Mouse (Mus musculus): ENCODE data around the gene Sox1. TPM values are rescaled to one million over a fixed set of nuclear protein-coding genes. Genes with fewer than 3 reads are reported as not detected.

The Sox1 gene
- polyA plus RNA-seq, 1 experiment from 2014 or later = not detected

DNA sequence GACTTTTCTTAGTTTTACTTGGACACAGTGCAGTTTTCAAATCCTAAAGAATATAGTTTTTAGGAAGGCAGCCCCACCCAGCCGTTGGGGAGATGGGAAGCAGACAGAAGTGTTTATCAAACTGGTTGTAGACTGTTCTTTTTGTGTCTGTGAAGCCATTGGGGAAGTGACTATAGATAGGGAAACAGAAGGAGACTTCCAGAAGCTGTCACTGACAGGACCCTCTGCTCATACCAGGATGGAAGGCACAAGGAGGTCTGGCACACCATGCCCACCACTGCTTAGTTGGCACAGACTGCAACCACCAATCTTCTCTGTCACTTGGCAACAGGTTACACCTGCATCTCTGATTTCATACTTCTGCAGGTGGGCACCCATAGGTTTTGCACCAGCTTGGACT, 2.3 kb upstream of the Sox1 start:
- 20% methylated on average over 1 of the region's 1 CpGs for WGBS
- Histone ChIP-seq H3K9ac (ENCODE audit: low read length) (no peak overlapping the region), H3K4me3 (ENCODE audit: low read depth, low read length) (no peak overlapping the region), H3K9me3 (ENCODE audit: control insufficient read depth, low read length) (no peaks in the 10 kb centered on the region), H3K27me3 (replicated peaks; ENCODE audit: control insufficient read depth, insufficient read depth, low read length) (peaks cover 100% of the 10 kb centered on the region), H3K4me2 (ENCODE audit: low read length) (no peak overlapping the region), H3K36me3 (ENCODE audit: control insufficient read depth, insufficient read depth, low read length) (no peaks in the 10 kb centered on the region), H3K27ac (ENCODE audit: low read depth) (no peak overlapping the region), H3K4me1 (replicated peaks; ENCODE audit: control insufficient read depth, insufficient read depth, low read length) (0 out of 2 replicates have a peak, but pooled peaks cover 7% of the 10 kb centered on the region)
- no peak for ATAC-seq (replicated peaks; ENCODE audit: low FRiP score, low TSS enrichment, low read depth)
- DNase-seq (ENCODE audit: low spot score) = peak; percentile 53

DNA sequence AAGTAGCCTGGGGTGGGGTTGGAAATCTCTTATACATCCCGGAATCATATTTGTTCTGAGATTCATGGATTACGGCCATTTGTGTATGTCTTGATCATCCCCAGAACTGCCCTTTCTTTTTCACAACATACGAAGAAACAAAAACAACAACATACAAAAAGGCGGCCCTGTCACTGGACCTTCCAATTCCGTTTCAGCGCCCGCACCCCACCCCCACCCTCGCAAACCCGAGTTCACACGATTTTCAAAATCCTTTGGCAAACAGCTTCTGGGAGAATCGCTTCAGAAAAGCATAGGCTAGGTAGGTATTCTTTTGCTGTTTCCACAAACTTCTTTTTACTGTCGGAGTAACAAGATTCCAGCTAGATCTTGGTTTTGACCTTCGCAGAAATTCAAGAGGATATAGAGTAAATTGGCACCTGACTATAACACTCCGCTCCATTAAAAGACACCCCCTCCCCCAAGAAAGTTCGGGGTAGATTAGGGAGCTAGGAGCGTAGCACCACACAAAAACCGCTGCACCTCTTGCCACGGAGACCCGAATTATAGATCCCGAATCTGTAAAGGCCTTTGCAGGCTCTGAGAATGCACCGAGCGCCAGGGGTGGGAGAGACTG, 602 bp upstream of the Sox1 start:
- H3K4me2 ChIP-seq (ENCODE audit: low read length) = peak overlapping the region; percentile 59
- WGBS = 2% methylated on average over 22 of the region's 22 CpGs
- DNase-seq (ENCODE audit: low spot score) (peak; percentile 66), ATAC-seq (replicated peaks; ENCODE audit: low FRiP score, low TSS enrichment, low read depth) (no peak)
- no peaks in the 10 kb centered on the region for H3K36me3 ChIP-seq (ENCODE audit: control insufficient read depth, insufficient read depth, low read length)
- no peaks in the 10 kb centered on the region for H3K9me3 ChIP-seq (ENCODE audit: control insufficient read depth, low read length)
- peaks cover 100% of the 10 kb centered on the region for H3K27me3 ChIP-seq (replicated peaks; ENCODE audit: control insufficient read depth, insufficient read depth, low read length)
- H3K9ac ChIP-seq (ENCODE audit: low read length) = no peak overlapping the region
- H3K4me1 ChIP-seq (replicated peaks; ENCODE audit: control insufficient read depth, insufficient read depth, low read length) = 0 out of 2 replicates have a peak, but pooled peaks cover 7% of the 10 kb centered on the region
- H3K4me3 ChIP-seq (ENCODE audit: low read depth, low read length) = peak overlapping the region; percentile 32
- no peak overlapping the region for H3K27ac ChIP-seq (ENCODE audit: low read depth)

DNA sequence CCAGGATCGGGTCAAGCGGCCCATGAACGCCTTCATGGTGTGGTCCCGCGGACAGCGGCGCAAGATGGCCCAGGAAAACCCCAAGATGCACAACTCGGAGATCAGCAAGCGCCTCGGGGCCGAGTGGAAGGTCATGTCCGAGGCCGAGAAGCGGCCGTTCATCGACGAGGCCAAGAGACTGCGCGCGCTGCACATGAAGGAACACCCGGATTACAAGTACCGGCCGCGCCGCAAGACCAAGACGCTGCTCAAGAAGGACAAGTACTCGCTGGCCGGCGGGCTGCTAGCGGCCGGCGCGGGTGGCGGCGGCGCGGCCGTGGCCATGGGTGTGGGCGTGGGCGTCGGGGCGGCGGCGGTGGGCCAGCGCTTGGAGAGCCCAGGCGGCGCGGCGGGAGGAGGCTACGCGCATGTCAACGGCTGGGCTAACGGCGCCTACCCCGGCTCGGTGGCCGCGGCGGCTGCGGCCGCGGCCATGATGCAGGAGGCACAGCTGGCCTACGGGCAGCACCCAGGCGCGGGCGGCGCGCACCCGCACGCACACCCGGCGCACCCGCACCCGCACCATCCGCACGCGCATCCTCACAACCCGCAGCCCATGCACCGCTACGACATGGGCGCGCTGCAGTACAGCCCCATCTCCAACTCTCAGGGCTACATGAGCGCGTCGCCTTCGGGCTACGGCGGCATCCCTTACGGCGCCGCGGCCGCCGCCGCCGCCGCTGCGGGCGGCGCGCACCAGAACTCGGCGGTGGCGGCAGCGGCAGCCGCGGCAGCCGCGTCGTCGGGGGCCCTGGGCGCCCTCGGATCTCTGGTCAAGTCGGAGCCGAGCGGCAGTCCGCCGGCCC, 1.6 kb downstream of the Sox1 start:
- DNase-seq (ENCODE audit: low spot score) = peak; percentile 77
- H3K9ac ChIP-seq (ENCODE audit: low read length) = no peak overlapping the region
- H3K4me1 ChIP-seq (replicated peaks; ENCODE audit: control insufficient read depth, insufficient read depth, low read length) = 0 out of 2 replicates have a peak, but pooled peaks cover 7% of the 10 kb centered on the region
- peaks cover 100% of the 10 kb centered on the region for H3K27me3 ChIP-seq (replicated peaks; ENCODE audit: control insufficient read depth, insufficient read depth, low read length)
- H3K9me3 ChIP-seq (ENCODE audit: control insufficient read depth, low read length) = no peaks in the 10 kb centered on the region
- H3K27ac ChIP-seq (ENCODE audit: low read depth) = no peak overlapping the region
- 0 out of 2 replicates have a peak, but pooled peaks have one; percentile 23 for ATAC-seq (replicated peaks; ENCODE audit: low FRiP score, low TSS enrichment, low read depth)
- H3K4me2 ChIP-seq (ENCODE audit: low read length) = peak overlapping the region; percentile 40
- H3K4me3 ChIP-seq (ENCODE audit: low read depth, low read length) = peak overlapping the region; percentile 25
- WGBS = under 1% methylated on average over 88 of the region's 118 CpGs
- H3K36me3 ChIP-seq (ENCODE audit: control insufficient read depth, insufficient read depth, low read length) = no peaks in the 10 kb centered on the region

DNA sequence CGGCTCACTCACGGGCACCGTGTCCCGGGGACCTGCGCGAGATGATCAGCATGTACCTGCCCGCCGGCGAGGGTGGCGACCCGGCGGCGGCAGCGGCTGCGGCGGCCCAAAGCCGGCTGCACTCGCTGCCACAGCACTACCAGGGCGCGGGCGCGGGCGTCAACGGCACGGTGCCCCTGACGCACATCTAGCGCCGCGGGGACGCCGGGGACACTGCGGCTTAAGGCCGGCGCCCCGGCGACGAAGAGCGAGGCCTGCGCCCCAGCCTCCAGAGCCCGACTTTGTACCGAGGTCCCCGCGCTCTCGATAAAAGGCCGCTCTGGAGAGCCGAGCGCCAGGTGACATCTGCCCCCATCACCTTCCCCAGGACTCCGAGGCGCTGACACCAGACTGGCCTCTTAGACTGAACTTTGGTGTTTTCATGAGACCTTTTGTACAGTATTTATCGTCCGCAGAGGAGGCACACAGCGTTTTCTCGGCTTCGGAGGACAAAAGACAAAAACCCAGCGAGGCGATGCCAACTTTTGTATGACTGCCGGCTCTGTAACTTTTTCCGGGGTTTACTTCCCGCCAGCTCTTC, 2.3 kb downstream of the Sox1 start:
- Histone ChIP-seq H3K4me3 (ENCODE audit: low read depth, low read length) (peak overlapping the region; percentile 25), H3K4me2 (ENCODE audit: low read length) (peak overlapping the region; percentile 40), H3K36me3 (ENCODE audit: control insufficient read depth, insufficient read depth, low read length) (no peaks in the 10 kb centered on the region), H3K4me1 (replicated peaks; ENCODE audit: control insufficient read depth, insufficient read depth, low read length) (0 out of 2 replicates have a peak, but pooled peaks cover 7% of the 10 kb centered on the region), H3K27ac (ENCODE audit: low read depth) (no peak overlapping the region), H3K9ac (ENCODE audit: low read length) (no peak overlapping the region), H3K27me3 (replicated peaks; ENCODE audit: control insufficient read depth, insufficient read depth, low read length) (peaks cover 100% of the 10 kb centered on the region), H3K9me3 (ENCODE audit: control insufficient read depth, low read length) (no peaks in the 10 kb centered on the region)
- WGBS = under 1% methylated on average over 59 of the region's 59 CpGs
- DNase-seq (ENCODE audit: low spot score) (peak; percentile 78), ATAC-seq (replicated peaks; ENCODE audit: low FRiP score, low TSS enrichment, low read depth) (no peak)

DNA sequence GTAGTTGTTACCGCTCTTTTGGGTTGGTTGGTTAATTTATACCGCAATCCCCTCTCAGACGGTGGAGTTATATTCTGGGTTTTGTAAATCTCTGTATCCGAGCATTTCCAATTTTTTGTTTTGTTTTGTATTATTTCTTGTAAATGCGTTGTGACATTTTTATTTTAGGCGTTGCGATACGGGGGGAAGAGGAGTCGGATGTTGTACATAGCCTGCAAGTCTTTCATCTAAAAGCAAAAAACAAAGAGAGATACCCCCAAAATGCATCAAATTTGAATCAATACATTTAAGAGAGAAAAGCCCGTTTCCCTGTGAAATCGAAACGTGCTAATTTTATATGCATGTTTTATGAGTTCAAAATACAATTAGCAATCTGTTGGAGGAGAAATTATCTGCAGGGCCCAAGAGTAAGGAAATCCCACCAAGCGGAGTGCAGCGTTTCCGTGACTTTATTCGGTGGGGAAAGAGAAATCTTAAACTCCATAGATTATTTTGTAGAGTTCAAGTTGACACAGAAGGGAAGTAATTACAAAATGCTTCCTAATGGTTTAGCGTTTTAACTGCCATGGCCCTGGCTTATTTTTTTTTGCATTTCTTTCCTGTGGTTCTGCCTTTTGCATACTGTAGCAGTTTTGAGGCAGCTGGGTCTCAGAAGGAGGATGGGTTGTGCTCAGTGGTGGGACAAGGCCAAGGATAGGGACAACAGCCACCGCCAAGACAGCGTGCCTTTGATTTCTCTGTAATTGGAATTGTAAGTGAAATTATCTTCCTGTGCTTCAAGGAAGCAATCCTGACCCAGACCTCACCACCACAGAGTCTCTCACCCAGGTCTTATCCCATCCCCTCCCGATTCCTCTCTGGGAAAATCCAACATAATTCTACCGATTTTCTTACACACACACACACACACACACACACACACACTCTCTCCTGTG, 3.2 kb downstream of the Sox1 start:
- Histone ChIP-seq H3K36me3 (ENCODE audit: control insufficient read depth, insufficient read depth, low read length) (no peaks in the 10 kb centered on the region), H3K4me1 (replicated peaks; ENCODE audit: control insufficient read depth, insufficient read depth, low read length) (0 out of 2 replicates have a peak, but pooled peaks cover 7% of the 10 kb centered on the region), H3K9ac (ENCODE audit: low read length) (no peak overlapping the region), H3K9me3 (ENCODE audit: control insufficient read depth, low read length) (no peaks in the 10 kb centered on the region), H3K4me2 (ENCODE audit: low read length) (no peak overlapping the region), H3K4me3 (ENCODE audit: low read depth, low read length) (no peak overlapping the region), H3K27me3 (replicated peaks; ENCODE audit: control insufficient read depth, insufficient read depth, low read length) (peaks cover 100% of the 10 kb centered on the region), H3K27ac (ENCODE audit: low read depth) (no peak overlapping the region)
- WGBS = 2% methylated on average over 21 of the region's 21 CpGs
- ATAC-seq (replicated peaks; ENCODE audit: low FRiP score, low TSS enrichment, low read depth) (no peak), DNase-seq (ENCODE audit: low spot score) (no peak)

DNA sequence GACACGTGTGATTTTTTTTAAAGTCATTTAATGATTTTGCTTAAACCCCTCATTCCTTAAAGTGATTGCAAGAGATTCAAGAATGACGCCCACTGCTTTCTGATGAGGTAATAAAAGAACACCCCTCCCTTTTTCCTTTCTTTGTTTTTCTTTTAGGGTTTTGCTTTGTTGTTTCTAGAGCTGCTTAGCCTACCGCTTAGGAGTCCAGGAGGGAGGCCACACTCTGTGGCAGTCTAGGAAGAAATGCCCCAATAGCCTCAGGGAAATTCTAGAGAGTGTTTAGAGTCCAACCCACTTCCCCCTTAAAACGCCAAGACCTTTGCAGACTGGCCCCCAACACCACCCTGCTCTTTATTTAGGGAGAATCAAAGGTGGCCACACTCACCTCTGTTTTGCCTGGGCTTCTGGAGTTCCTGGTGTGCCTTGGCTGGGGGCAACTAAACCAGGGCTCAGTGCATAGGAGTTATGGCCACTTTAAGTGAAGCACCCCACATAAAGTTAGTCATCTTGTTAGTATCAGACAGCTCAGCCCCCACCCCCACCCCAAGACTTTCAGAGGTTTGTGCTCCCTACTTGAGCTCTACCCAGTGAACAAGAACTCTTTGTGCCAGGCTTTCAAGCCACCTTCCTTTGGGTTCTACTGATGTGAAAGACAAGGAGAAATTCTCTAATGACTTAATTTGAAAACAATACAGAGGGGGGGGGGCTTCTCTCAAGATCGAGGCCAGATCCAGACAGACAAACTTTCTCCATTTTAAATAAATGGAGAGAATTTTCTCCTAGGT, 4.5 kb downstream of the Sox1 start:
- ATAC-seq (replicated peaks; ENCODE audit: low FRiP score, low TSS enrichment, low read depth) = no peak
- Histone ChIP-seq H3K4me2 (ENCODE audit: low read length) (no peak overlapping the region), H3K36me3 (ENCODE audit: control insufficient read depth, insufficient read depth, low read length) (no peaks in the 10 kb centered on the region), H3K4me1 (replicated peaks; ENCODE audit: control insufficient read depth, insufficient read depth, low read length) (0 out of 2 replicates have a peak, but pooled peaks cover 7% of the 10 kb centered on the region), H3K27ac (ENCODE audit: low read depth) (no peak overlapping the region), H3K27me3 (replicated peaks; ENCODE audit: control insufficient read depth, insufficient read depth, low read length) (peaks cover 100% of the 10 kb centered on the region), H3K9me3 (ENCODE audit: control insufficient read depth, low read length) (no peaks in the 10 kb centered on the region), H3K9ac (ENCODE audit: low read length) (no peak overlapping the region), H3K4me3 (ENCODE audit: low read depth, low read length) (no peak overlapping the region)
- no peak for DNase-seq (ENCODE audit: low spot score)
- WGBS = 0% methylated on average over 5 of the region's 5 CpGs

DNA sequence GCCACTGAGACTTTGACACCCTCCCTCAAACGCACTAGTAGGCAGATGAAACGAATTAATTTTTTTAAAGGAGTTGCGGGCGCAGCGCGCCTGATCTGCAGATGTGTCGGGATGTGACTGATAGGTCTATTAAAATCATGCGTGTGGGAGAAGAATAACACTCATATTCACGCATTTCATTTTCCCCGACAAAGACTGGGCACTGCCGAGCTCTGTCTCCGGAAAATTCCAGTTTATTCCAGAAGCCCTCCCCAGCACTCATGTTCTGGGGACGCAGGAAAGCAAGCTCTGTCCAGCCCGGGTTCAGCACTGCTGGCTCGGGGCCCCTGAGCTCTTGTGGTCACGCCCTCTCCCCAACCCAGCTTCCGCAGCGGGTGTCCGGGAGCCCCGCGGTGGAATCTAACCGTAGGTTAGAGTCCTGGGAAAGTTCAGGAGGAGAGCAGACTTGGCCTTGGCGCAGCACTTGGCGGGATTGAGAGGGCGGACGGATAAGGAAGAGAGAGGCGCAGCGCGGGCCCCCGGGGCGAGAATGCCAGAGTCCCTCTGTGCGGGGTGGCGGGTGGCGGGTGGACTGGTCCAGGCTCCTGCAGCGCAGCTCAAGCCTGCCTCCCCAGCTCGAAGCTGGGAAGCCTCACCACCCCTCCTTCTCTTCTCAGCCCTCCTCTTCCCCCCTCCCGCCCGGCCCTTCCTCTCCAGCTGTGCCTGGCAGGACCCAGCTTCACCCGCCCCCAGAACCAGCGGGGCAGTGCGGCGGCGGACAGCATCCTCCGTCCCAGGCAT, 5.7 kb downstream of the Sox1 start:
- ATAC-seq (replicated peaks; ENCODE audit: low FRiP score, low TSS enrichment, low read depth) (no peak), DNase-seq (ENCODE audit: low spot score) (peak; percentile 74)
- Histone ChIP-seq H3K27me3 (replicated peaks; ENCODE audit: control insufficient read depth, insufficient read depth, low read length) (peaks cover 100% of the 10 kb centered on the region), H3K9me3 (ENCODE audit: control insufficient read depth, low read length) (no peaks in the 10 kb centered on the region), H3K9ac (ENCODE audit: low read length) (no peak overlapping the region), H3K4me3 (ENCODE audit: low read depth, low read length) (no peak overlapping the region; the same call in 1 of the 2 replicates), H3K4me1 (replicated peaks; ENCODE audit: control insufficient read depth, insufficient read depth, low read length) (0 out of 2 replicates have a peak, but pooled peaks cover 4% of the 10 kb centered on the region), H3K4me2 (ENCODE audit: low read length) (no peak overlapping the region), H3K27ac (ENCODE audit: low read depth) (no peak overlapping the region), H3K36me3 (ENCODE audit: control insufficient read depth, insufficient read depth, low read length) (no peaks in the 10 kb centered on the region)
- under 1% methylated on average over 38 of the region's 44 CpGs for WGBS
